Mouse (Mus musculus): Measurements from ENCODE around the gene Rad21l.
"Not testable (repeated sequence)": the region's sequence is repeated elsewhere in the genome, so short reads cannot be mapped to it uniquely, and the experiment has no call there.

The Rad21l gene

DNA sequence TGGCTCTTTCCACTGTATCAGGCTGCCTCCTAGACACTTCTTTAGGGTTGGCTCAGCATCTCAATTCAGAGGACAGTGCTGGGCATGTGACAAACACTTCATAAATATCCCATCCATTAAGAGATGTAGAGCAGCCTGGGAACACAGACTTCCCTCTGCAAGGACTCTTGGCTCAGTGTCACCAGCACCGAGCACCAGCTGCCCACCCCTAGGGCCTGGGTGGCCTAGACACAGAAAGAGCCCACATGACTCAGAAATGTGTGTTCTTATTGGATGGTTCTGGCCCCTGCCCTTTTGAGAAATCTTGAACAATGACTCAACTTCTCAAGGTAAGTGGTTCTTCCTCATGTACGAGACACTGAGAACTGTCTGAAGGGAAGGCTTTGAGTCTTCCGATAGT lies 40.3 kb downstream of the Rad21l start:
- no peak for DNase-seq

DNA sequence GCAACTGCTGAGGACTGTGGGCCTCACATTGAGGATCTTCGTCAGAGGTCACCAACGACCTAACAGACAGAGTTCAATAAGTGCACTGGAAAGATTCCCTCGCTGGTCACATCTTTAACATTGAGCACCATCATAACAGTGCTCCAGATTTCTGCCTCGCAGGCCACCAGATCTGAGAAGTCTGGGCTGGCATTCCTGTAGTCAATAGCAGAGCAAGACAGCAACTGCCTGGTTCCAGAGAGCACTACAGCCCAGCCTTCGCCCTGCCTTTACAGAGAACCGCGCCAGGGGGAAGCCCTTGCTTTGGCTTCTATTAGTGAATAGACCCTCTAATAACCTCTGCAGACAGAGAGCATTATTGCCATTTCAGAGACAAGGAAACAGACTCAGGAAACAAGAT lies 42.0 kb downstream of the Rad21l start:
- DNase-seq = no peak

DNA sequence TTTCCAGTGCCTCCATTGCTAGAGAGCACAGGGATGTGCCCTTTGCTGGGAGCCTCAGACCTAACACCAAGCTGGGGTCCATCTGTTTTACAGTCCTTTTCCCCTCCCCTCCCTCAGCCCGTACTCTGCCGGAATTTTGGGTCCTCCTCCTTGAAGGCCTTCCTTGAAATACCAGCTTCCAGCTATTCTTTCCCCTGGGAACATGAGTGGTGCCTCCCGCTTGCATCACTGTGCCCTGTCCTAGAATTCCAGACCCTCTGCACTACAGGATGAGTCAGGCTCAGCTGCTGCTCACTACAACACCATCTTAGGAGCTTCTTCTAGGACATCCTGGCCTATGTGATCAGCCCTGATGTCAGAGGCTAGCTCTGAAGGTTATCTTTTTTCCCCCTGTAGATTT lies 44.6 kb downstream of the Rad21l start:
- DNase-seq = no peak

DNA sequence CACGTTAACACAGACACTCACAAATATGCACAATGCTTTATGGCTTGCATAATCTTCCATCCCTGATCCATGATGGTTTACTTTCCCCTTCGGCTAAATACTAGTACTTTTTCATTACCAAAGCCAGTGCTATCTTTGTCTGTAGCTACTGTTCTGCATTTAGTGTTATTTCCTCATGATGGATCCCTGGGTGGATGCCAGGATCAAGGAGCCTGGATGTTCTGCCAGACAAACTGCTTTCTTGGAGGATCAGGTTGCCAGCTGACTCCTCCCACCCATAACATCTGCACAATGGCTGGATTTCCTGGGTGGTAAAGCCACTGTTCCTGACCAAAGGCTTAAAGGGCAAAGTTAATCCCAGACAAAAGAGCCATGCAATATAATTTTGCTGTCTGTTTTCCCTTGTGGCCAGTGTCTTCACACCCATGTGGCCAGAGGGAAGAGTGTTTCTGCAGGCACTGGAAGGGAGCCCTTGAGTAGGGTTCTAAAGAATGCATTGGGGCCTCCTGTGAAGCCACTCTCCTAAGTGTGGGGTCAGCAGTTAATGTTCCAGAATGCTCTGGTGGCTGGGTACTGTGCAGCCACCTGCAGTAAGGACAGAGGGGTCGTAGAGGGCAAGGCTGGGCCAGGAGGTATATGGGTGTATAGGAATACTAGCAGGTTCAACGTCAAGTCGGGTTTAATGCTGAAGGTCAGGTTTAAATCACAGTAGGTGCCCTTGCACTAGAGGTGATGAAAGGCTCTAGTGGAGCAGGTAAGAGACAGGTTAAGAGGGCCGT lies 51.6 kb downstream of the Rad21l start:
- no peak for DNase-seq

DNA sequence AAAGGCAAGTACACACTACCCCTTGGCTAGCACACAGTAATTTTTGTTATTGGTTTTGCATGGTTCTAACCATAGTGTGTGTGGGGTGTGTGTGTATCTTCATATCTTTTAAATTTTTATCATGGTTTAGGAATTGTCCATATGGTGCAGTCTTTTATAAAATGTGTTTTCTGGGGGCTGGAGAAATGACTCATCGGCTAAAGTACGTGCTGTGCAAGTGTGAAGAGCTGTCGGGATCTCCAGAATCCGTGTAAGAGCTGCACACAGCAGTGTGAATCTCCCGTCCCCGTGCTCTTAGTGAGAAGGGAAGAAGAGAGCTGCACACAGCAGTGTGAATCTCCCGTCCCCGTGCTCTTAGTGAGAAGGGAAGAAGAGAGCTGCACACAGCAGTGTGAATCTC lies 52.6 kb downstream of the Rad21l start:
- not testable (repeated sequence) for DNase-seq

DNA sequence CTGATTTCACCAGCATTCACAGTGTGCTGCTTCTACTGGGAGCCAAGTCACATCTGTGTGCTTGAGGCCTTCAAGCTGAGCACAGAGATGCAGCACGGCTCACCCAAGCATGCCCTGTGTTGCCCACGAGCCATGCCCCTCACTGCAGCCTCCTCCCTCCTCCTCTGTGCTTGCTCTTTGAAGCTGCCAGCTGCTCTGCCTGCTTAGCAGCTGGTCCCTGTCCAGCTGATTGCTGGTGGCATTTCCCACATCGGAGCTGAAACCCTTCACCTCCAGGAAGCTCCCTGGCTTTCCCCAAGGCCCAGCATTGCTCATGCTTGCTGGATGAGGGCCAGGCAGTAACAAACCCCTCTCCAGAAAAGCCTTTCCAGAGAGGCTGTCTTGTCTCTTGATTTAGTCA lies 58.4 kb downstream of the Rad21l start:
- DNase-seq = no peak

DNA sequence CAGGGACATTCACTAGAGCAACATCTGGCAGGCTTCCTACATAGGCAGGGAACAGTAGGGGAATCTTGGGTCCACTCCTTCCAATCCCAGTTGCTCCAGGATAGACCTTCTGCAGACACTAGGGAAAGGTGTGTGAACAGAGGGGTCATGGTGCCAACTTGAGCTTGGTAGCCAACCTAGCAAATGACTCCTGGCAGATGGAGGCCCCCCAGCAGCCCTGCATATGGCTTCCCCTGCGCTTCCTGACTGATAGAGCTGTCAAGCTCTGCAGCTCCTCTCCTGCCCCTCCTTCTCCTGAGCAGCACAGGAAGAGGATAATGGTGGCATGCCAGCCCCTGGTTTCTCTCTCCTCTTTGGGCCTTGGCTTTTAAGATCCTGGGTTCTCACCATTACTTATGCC lies 59.9 kb downstream of the Rad21l start:
- DNase-seq = no peak

DNA sequence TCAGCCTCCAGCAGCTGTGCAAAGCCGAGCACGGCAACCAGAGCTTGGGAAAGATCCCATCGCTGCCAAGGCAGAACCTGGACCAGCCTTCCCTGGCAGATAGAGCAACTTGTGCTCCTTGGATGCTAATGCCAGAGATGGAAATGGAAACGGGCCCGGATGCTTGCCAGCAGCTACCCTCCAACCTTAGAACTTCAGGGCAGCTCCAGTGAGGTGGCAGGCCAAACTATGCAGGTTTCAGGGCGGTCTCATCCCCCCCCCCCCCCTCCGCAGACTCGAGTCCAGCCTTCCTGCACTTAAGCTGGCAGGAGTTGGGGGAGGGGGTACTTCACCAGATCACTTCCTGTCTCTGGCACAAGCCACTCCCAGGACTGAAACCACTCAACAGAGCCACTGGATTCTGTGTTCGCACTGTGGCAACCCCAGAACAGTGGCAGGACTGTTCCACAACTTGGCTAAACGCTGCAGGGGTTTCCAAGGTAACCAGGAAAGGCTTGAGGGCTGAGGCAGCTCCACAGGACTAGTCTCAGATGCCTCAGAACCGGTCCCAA lies 62.8 kb downstream of the Rad21l start:
- no peak for DNase-seq

DNA sequence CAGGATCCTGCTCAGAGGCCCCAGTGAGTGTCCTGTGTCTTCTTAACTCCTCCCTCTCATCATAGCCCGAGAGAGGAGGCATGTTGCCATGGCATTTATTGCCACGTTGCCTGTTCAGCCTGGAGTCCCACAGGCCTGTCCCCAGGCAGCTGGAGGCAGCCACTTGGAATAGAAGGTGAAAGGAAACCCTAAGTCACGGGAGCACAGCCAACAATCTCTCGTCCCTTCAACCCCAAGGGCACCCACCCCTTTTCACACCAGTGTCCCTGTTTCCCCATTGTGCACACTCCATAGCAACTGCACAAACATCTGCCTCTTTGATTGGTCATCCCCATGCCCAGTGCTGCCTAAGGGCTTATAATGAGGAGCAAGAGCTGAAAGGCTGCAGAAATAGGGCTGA lies 64.7 kb downstream of the Rad21l start:
- no peak for DNase-seq

DNA sequence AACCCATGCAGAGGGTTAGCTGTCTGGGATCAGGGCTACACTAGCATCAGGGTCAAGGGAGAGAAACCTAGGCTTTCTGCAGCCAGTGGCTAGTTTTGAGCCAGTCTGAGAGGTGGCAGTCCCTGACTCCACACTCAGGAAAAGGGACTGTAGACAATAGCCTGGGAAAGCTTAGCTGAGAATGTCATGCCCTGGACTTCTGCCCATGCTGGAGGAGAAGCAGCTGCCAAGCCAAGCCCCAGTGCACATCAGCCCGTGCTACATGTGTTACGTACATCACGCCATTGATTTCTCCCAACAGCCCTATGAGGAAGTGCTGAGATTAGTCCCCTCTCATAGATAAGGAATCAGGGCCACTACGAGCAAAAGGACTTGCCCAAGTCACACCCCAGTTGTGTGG lies 66.2 kb downstream of the Rad21l start:
- no peak for DNase-seq

DNA sequence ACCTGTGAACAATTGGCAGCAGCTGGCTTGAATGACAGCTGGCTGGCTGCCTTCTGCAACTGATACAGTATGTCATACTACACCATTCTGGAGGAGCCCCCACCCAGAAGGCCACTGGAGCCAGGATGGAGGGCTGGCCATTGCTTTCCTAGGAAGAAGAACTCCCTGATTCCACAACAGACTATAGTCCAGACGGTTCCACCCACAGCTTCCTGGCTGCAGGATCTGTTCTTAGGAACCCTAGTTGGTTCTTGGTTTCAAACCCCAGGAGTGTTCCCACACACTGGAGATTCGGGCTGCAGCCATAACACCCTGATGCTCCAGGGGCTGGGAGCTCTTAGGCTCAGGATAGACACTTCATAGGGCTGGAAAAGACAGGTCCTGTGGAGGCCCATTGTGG lies 70.3 kb downstream of the Rad21l start:
- DNase-seq = no peak

All from B cell, adult 2 months (primary cell).